Mouse (Mus musculus) right cerebral cortex, postnatal 36 days (tissue): ENCODE results near the gene Sptlc3.

ENCODE experiments used
- DNase-seq, 2 experiments: peaks; one replicate each; pipeline ENCODE4 v3.0.0; 2022; ENCODE audit warnings: low spot score in 2 of 2, mixed read lengths in 1 of 2

Sptlc3 gene

GRCm38 (mm10) chr2:139493836-139494235 lies at the start of gene Sptlc3:
Sptlc3 (plus strand) TSS chr2:139493913.
- DNase-seq, result no peak

GRCm38 (mm10) chr2:139467726-139468125 lies 26.0 kb upstream of the Sptlc3 start:
- no peak for DNase-seq

- DNase-seq, result no peak
Measured at GRCm38 (mm10) chr2:139488708-139489107, 5.0 kb upstream of the Sptlc3 start.

- DNase-seq, result no peak
Measured at GRCm38 (mm10) chr2:139494629-139495028, 916 bp downstream of the Sptlc3 start.

- no peak for DNase-seq
Measured at GRCm38 (mm10) chr2:139561966-139562505, 68.3 kb downstream of the Sptlc3 start.

- no peak for DNase-seq
Measured at GRCm38 (mm10) chr2:139579280-139579679, 85.6 kb downstream of the Sptlc3 start.

- DNase-seq, result no peak
Measured at GRCm38 (mm10) chr2:139582766-139583165, 89.1 kb downstream of the Sptlc3 start.

GRCm38 (mm10) chr2:139587660-139588200 lies 94.0 kb downstream of the Sptlc3 start:
- no peak for DNase-seq

GRCm38 (mm10) chr2:139589905-139590304 lies 96.2 kb downstream of the Sptlc3 start:
- peak; percentile 13 to 21 for DNase-seq

GRCm38 (mm10) chr2:139590888-139591698 lies 97.4 kb downstream of the Sptlc3 start:
- DNase-seq, result no peak

- no peak for DNase-seq
Measured at GRCm38 (mm10) chr2:139592109-139592508, 98.4 kb downstream of the Sptlc3 start.

GRCm38 (mm10) chr2:139597229-139597628 lies 103.5 kb downstream of the Sptlc3 start:
- no peak for DNase-seq

- no peak for DNase-seq
Measured at GRCm38 (mm10) chr2:139601543-139602194, 108.0 kb downstream of the Sptlc3 start.

GRCm38 (mm10) chr2:139608167-139608566 lies 114.5 kb downstream of the Sptlc3 start:
- DNase-seq, result no peak

- no peak for DNase-seq
Measured at GRCm38 (mm10) chr2:139608810-139609209, 115.1 kb downstream of the Sptlc3 start.

- no peak for DNase-seq
Measured at GRCm38 (mm10) chr2:139609231-139609630, 115.5 kb downstream of the Sptlc3 start.

GRCm38 (mm10) chr2:139609662-139610291 lies 116.1 kb downstream of the Sptlc3 start:
- DNase-seq, result no peak

GRCm38 (mm10) chr2:139612410-139613107 lies 118.8 kb downstream of the Sptlc3 start:
- DNase-seq, result no peak

GRCm38 (mm10) chr2:139626496-139626895 lies 132.8 kb downstream of the Sptlc3 start:
- no peak for DNase-seq

- DNase-seq, result no peak
Measured at GRCm38 (mm10) chr2:139628731-139629130, 135.0 kb downstream of the Sptlc3 start.

GRCm38 (mm10) chr2:139629653-139630052 lies 135.9 kb downstream of the Sptlc3 start:
- no peak for DNase-seq
